Mouse (Mus musculus): ENCODE measurements around the gene Cend1.

Gene Cend1

DNA sequence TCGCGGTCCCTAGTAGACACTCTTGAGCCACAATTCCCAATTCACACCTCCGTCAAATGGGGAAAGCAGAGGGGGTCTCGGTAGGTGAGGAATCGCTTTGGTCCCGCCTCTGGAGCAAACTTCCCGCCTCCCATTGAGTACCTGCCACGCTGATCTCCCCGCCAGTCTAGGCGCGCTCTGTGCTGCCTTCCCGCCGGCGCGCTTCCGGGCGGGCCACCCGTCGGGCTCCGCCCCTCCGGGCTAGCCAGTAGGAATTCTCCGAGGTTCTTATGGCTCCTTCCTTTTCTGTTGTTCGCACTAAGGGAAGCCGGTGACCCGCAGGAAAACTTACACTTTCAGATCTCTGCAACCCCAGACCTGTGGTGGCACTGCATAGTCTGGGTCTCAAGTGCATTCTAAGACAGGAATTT, 14.5 kb upstream of the Cend1 start, which contains the start of gene Pidd1:
Gene Pidd1, minus strand, starts transcription at position 198 of the 410 bp plus-strand sequence.
- in situ Hi-C loops (cut with MboI), result no loop called here

DNA sequence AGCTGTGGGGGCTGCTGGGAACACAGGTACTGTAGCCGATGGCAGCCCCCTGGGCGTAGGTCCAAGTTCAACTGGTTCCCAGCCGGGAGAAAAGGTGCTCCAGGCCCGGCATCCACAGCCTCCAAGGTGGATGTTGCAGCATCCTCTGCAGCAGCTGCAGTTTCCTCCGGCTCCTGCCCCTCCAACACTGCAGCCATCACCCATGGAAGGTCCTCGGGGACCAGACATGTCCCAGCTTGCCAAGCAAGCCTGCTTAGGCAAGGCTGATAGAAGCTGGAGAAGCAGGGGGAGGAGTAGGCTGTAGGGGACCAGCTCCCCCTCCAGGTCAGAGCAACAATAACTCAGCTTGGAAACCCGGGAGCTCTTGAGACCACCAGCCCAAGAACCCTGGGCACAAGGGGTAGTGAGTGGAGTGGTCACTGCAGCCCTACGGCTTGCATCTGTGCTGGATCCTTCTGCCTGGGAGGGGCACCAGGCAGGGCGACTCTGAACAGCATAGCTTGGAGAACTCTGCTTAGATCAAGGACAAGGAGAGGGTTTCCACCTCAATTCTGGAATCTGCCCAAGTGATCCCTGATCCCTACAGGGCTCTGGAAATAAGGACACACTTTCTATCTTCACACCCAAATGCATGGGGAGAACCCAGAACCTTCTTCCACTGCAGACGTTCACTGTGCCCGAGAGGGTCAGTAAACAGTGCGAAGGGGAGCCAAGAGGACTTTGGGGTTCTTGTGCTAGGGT, 14.0 kb upstream of the Cend1 start:
- in situ Hi-C loops (cut with MboI), result no loop called here

GRCm38 (mm10) chr7:141442199-141442598, 12.9 kb upstream of the Cend1 start:
- in situ Hi-C loops (cut with MboI), result no loop called here

GRCm38 (mm10) chr7:141441460-141441859, 12.2 kb upstream of the Cend1 start:
- in situ Hi-C loops (cut with MboI), result no loop called here

- in situ Hi-C loops (cut with MboI), result no loop called here
These were observed 11.3 kb upstream of the Cend1 start for GRCm38 (mm10) chr7:141440613-141441012.

- in situ Hi-C loops (cut with MboI), result no loop called here
These were observed 10.5 kb upstream of the Cend1 start for GRCm38 (mm10) chr7:141439811-141440210.

GRCm38 (mm10) chr7:141439140-141439679, 9.9 kb upstream of the Cend1 start:
- in situ Hi-C loops (cut with MboI), result no loop called here

DNA sequence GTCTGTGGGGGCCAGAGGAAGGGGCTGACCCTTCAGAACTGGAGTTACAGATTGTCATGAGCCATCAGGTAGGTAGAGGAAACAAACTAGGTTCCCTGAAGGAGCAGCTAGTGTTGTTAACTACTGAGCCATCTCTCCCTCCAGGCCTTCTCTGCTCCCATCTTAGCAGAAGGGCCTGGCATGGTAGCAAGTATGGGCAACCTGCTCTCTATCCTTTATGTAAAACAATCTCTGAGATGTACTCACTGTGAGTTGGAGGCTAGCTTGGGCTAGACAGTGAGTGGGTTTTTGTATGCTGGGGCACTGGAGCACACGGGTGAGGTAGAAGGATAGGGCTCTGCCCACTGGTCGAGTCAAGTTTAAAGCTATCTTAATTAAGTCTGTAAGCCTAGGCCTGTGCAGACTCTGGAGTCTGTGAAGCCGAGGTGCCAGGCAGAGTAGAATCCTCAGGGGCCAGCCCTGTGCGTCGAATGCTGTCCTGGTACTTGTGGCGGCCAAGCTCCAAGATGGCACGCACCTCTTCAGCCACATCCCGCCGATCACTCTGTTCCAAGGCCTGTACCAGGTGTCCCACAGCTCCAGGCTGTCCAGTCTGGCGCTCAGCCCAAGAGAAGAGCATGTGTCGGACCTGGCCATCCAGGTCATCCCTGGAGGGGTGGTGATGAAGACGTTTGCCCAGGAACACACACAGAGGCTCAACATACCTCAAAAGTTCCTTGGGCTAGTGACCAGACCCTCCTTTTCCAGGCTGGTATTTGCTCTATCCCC, 9.1 kb upstream of the Cend1 start:
- in situ Hi-C loops (cut with MboI), result no loop called here

GRCm38 (mm10) chr7:141437178-141438120, 8.2 kb upstream of the Cend1 start, which contains the start of gene Slc25a22:
TSS of gene Slc25a22 (minus strand) at chr7:141437892.
- in situ Hi-C loops (cut with MboI), result no loop called here

DNA sequence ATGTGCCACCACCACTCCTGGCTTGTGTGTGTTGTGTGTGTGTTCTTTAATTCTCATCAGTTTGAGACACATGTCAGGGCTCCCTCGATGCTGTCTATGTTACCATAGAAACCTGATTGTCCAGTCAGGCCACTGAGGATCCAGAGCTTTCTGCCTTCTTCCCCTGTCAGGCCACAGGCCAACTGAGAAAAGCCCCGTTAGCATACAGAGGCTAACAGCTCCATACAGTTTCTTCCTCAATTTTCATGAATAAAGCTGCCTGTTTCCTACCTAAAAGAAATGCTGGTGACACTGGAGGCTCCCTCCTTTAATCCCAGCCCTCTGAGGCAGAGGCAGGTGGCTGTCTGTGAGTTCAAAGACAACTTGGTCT, 7.2 kb upstream of the Cend1 start:
- in situ Hi-C loops (cut with MboI), result no loop called here

- in situ Hi-C loops (cut with MboI), result no loop called here
These were observed 6.7 kb upstream of the Cend1 start for GRCm38 (mm10) chr7:141435856-141436522.

GRCm38 (mm10) chr7:141435129-141435855, 6.0 kb upstream of the Cend1 start:
- in situ Hi-C loops (cut with MboI), result no loop called here

DNA sequence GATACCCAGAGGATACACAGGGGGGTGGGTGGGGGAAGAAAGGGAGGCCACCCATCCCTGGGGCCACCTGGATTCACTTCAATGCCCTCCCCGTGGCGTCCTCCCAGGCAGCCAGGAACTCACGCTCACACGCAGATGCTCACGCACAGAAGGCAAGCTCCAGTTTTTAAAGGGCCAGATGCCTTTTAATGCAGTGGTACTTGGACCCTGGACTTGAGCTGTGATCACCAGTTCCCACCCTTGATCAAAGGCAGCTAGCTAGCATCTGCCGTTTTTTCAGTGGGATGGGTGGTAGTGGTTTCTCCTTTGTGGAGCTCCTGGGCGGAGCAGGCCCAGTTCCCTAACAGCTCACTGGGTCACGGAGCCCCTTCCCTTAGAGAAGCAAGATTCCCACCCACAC, 5.2 kb upstream of the Cend1 start:
- in situ Hi-C loops (cut with MboI), result no loop called here

GRCm38 (mm10) chr7:141433517-141434400, 4.5 kb upstream of the Cend1 start:
- in situ Hi-C loops (cut with MboI), result no loop called here

DNA sequence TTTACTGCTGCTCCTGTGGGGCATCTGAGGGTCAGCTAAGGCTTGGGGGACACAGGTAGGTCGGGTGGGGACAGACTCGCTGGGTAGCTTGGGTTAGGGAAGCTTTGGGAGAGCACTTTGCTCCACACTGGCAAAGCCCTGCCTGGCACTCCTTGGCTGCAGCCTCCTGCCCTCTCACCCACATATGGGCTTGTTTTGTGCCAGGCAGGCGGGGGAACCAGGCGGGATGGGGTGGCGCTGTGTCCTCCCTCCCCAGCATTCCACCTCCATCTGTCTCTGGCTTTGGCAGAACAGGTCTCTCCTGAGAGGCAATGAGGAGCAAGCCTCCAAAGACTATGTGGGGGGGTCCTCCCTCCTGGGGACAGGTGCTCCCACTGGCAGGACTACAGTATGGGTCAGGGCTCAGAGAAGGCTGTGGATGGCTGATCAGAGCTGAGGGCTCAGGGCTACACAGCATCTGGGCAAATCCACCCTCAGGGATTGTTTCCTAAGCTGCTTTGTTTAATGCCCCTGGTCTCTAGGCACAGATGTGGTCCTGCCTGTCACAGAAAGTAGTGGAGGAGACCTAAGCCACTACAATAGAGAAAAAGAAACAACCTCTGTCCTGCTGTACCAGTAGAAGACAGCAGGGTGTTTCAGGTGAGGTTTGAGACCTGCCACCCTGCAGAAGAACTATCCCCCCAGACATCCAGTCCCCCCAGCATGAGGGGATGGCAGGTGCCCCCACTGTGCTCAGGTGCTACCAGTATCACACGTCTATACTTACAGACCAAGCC, 3.6 kb upstream of the Cend1 start:
- in situ Hi-C loops (cut with MboI), result no loop called here

- in situ Hi-C loops (cut with MboI), result no loop called here
These were observed 2.9 kb upstream of the Cend1 start for GRCm38 (mm10) chr7:141432186-141432611.

DNA sequence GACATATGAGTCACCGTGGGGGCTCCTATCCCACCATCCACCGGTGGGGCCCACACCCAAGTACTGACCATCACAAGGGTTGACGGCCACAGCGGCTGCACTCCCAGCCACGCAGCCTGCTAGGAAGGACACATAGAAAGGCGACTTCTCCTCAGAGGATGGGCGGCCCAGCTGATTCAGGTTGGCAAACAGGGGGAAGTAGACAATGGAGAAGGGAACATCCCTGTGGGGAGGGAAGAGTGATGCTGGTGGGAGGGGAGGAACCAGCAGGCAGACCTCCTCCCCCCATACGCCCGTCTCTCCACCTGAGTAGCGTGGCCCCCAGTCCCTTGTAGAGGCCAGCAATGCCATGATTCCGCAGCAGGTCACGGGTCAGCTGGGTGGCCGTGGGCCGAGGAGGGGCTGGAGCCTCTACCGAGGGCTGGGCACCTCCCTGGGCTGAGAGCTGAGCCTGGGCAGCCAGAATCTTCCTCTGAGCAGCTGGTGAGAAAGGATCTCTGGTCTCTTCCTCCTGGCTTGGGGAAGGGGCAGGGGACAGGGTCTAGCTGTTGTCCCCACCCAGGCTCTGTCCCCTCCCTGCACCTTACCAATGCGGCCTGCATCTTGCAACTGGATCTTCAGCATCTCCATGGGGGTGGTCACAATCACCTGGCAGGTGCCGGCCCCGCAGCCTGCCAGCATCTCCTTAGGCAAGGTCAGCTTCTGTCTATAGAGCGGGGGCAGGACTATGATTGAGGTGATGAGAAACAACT, 2.3 kb upstream of the Cend1 start:
- in situ Hi-C loops (cut with MboI), result no loop called here
